Mouse (Mus musculus): Measurements from ENCODE around the gene Smpd3. TPM values are rescaled to one million over a fixed set of nuclear protein-coding genes. Genes with fewer than 3 reads are reported as not detected.
A peak's percentile ranks its signal among the peaks of the same experiment; 100 is the strongest.

The Smpd3 gene
- polyA plus RNA-seq, 1 experiment from 2014 or later = 0.49 TPM

DNA sequence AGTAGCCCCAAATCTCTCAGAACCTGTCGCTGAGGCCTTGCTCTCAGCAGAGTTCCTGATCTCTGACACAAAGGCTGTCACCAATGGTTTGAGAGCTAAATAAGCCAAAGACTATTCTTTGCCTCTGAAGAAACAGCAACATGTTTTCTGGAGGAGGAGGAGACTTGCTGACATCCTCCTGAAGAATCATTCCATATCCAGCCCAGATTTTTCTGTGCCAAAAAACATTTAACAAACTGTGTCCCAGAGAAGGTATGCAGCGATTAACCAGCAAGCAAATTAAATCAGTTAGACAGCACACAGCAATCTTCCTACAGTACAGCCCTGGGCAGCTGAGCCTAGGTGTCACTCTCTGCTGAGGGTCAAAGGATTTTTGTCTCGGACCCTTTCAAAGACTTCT lies 64.3 kb downstream of the Smpd3 start:
- Histone ChIP-seq H3K9ac (ENCODE audit: low read length) (no peak overlapping the region), H3K9me3 (ENCODE audit: control insufficient read depth, low read length) (no peaks in the 10 kb centered on the region), H3K27me3 (ENCODE audit: control insufficient read depth, insufficient read depth, low read length) (no peaks in the 10 kb centered on the region), H3K36me3 (ENCODE audit: control insufficient read depth, insufficient read depth, low read length) (no peaks in the 10 kb centered on the region), H3K4me3 (ENCODE audit: low read depth, low read length) (no peak overlapping the region), H3K4me1 (ENCODE audit: control insufficient read depth, insufficient read depth, low read length) (peaks cover 8% of the 10 kb centered on the region), H3K27ac (replicated peaks; ENCODE audit: low read depth, low read length) (no peak overlapping the region), H3K4me2 (ENCODE audit: low read depth, severe bottlenecking) (no peak overlapping the region)
- 87% methylated on average over 3 of the region's 3 CpGs for WGBS
- no peak for ATAC-seq (ENCODE audit: insufficient number of reproducible peaks, low FRiP score, low TSS enrichment, low read depth)
- DNase-seq (ENCODE audit: low spot score) = no peak

DNA sequence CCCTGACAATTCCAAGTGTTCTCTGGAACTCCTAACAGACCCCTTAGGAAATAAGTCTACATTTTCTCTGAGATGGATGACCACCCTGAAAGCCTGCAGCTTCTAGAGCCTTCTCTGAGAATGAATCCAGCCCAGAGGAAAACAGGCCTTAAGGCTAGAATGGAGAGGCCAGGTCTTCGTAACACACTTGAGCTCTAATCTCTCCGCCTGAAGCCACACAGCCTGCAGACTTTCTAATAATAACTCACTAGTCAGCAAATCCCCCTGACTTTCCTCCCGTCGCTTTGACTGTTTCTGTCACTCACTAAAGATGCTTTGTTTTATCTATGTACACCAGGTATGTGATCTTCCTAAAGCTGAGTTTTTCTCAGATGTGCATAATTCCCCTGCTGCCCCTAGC lies 66.4 kb downstream of the Smpd3 start:
- H3K36me3 ChIP-seq (ENCODE audit: control insufficient read depth, insufficient read depth, low read length) = no peaks in the 10 kb centered on the region
- peaks cover 8% of the 10 kb centered on the region for H3K4me1 ChIP-seq (ENCODE audit: control insufficient read depth, insufficient read depth, low read length)
- no peaks in the 10 kb centered on the region for H3K9me3 ChIP-seq (ENCODE audit: control insufficient read depth, low read length)
- no peak overlapping the region for H3K4me3 ChIP-seq (ENCODE audit: low read depth, low read length)
- no peak overlapping the region for H3K27ac ChIP-seq (replicated peaks; ENCODE audit: low read depth, low read length)
- DNase-seq (ENCODE audit: low spot score) (no peak), ATAC-seq (ENCODE audit: insufficient number of reproducible peaks, low FRiP score, low TSS enrichment, low read depth) (no peak)
- H3K9ac ChIP-seq (ENCODE audit: low read length) = no peak overlapping the region
- H3K27me3 ChIP-seq (ENCODE audit: control insufficient read depth, insufficient read depth, low read length) = no peaks in the 10 kb centered on the region
- WGBS = 71% methylated on average over 4 of the region's 4 CpGs
- H3K4me2 ChIP-seq (ENCODE audit: low read depth, severe bottlenecking) = no peak overlapping the region

DNA sequence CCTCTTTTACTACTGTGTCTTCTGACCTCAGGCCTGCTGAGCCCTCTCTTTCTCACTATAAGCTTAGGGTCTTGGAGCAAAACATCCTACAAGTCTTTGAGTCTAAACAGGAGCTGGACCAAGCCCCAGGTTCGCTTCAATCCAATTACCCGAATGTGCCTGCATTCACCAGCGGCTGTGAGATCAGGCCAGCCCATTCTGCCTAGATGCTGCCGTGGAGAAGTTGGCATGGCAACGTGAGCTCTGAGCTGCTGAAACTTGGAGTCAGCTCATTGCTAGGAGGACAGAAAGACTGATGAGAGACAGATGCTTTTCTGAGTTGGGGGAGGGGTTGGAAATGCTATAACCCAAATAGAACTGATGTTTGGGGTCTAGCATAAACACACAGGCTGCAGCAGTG lies 67.0 kb downstream of the Smpd3 start:
- no peak overlapping the region for H3K9ac ChIP-seq (ENCODE audit: low read length)
- H3K4me3 ChIP-seq (ENCODE audit: low read depth, low read length) = no peak overlapping the region
- no peaks in the 10 kb centered on the region for H3K27me3 ChIP-seq (ENCODE audit: control insufficient read depth, insufficient read depth, low read length)
- no peak overlapping the region for H3K4me2 ChIP-seq (ENCODE audit: low read depth, severe bottlenecking)
- H3K36me3 ChIP-seq (ENCODE audit: control insufficient read depth, insufficient read depth, low read length) = no peaks in the 10 kb centered on the region
- ATAC-seq (ENCODE audit: insufficient number of reproducible peaks, low FRiP score, low TSS enrichment, low read depth) (no peak), DNase-seq (ENCODE audit: low spot score) (peak; percentile 61)
- H3K4me1 ChIP-seq (ENCODE audit: control insufficient read depth, insufficient read depth, low read length) = peaks cover 8% of the 10 kb centered on the region
- no peak overlapping the region for H3K27ac ChIP-seq (replicated peaks; ENCODE audit: low read depth, low read length)
- 7% methylated on average over 5 of the region's 5 CpGs for WGBS
- no peaks in the 10 kb centered on the region for H3K9me3 ChIP-seq (ENCODE audit: control insufficient read depth, low read length)

DNA sequence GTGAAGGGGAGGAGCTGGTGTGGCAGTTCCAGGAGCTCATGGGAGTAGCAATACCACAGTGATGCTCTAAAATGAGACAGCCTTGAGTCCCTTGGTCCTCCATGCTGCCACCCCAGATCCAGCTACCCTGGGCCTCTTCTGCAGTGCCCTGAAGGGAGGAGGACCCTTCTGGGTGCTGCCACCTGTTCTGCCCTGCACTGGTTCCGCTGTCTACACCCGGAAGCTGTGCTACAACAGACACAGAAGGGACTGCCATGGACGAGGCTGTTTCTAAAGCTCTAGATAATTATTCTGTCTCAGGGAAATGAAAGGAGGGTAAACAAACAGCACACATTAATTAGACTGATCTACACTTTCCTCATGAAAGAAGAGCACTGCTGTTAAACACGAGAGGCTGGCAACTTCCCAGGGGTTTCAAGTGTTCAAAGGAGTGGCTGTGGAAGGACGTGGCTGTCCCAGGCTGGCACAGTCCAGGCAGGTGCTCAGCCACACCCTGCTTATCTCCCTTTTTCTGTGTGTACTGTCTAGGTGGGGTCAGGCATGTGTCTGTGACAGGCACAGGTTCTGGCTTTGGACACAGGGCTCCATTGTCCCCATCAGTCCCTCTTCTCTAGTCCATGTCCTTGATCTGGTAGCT lies 69.0 kb downstream of the Smpd3 start:
- no peak overlapping the region for H3K4me3 ChIP-seq (ENCODE audit: low read depth, low read length)
- no peaks in the 10 kb centered on the region for H3K9me3 ChIP-seq (ENCODE audit: control insufficient read depth, low read length)
- ATAC-seq (ENCODE audit: insufficient number of reproducible peaks, low FRiP score, low TSS enrichment, low read depth) = no peak
- no peak overlapping the region for H3K9ac ChIP-seq (ENCODE audit: low read length)
- H3K4me2 ChIP-seq (ENCODE audit: low read depth, severe bottlenecking) = no peak overlapping the region
- H3K27me3 ChIP-seq (ENCODE audit: control insufficient read depth, insufficient read depth, low read length) = no peaks in the 10 kb centered on the region
- no peak for DNase-seq (ENCODE audit: low spot score)
- no peak overlapping the region for H3K27ac ChIP-seq (replicated peaks; ENCODE audit: low read depth, low read length)
- no peaks in the 10 kb centered on the region; the same call in 1 of the 2 replicates for H3K36me3 ChIP-seq (ENCODE audit: control insufficient read depth, insufficient read depth, low read length)
- WGBS = 64% methylated on average over 5 of the region's 5 CpGs
- peaks cover 8% of the 10 kb centered on the region for H3K4me1 ChIP-seq (ENCODE audit: control insufficient read depth, insufficient read depth, low read length)

DNA sequence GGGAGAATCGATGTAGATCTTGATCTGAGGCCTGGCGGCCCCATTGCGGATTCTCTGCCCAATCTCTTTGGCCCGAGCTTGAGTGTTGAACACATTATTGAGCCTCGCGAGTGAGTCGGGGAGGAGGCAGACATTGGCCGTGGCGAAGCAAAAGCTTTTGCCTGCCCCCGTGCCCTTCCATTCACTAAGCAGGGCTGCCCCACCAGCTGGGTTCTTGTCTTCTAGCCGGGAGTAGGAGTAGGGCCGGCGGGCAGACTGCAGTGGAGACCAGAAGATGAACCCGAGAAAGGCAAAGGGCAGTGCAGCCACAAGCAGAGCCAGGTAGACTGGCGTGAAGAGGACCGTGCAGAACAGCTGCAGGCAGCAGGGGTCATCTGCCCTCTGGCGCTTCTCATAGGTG lies 72.4 kb downstream of the Smpd3 start:
- no peak overlapping the region for H3K4me2 ChIP-seq (ENCODE audit: low read depth, severe bottlenecking)
- no peaks in the 10 kb centered on the region; the same call in 1 of the 2 replicates for H3K36me3 ChIP-seq (ENCODE audit: control insufficient read depth, insufficient read depth, low read length)
- H3K4me3 ChIP-seq (ENCODE audit: low read depth, low read length) = no peak overlapping the region
- WGBS = 89% methylated on average over 17 of the region's 17 CpGs
- 0 out of 2 replicates have a peak, but pooled peaks cover 3% of the 10 kb centered on the region for H3K4me1 ChIP-seq (ENCODE audit: control insufficient read depth, insufficient read depth, low read length)
- no peaks in the 10 kb centered on the region for H3K27me3 ChIP-seq (ENCODE audit: control insufficient read depth, insufficient read depth, low read length)
- no peaks in the 10 kb centered on the region for H3K9me3 ChIP-seq (ENCODE audit: control insufficient read depth, low read length)
- DNase-seq (ENCODE audit: low spot score) (no peak), ATAC-seq (ENCODE audit: insufficient number of reproducible peaks, low FRiP score, low TSS enrichment, low read depth) (no peak)
- no peak overlapping the region for H3K27ac ChIP-seq (replicated peaks; ENCODE audit: low read depth, low read length)
- no peak overlapping the region for H3K9ac ChIP-seq (ENCODE audit: low read length)

DNA sequence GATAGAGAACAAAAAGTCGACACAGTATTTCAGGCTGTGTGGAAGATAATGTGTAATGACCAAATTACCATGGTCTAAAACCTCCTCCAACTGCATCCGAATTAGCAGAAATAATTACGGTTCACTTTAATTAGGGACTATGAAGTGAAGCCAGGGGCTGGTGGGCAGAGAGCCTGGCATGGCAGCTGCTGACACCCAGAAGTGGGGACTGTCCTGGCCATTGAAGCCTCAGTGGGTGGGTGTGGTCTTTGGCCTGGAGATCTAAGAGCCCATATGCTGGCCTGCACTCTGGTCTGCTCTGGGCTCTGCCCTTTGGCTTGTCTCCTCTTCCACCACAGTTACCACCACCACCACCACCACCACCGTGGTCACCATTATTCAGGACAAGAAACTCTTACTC lies 73.9 kb downstream of the Smpd3 start:
- no peaks in the 10 kb centered on the region for H3K9me3 ChIP-seq (ENCODE audit: control insufficient read depth, low read length)
- WGBS = 81% methylated on average over 4 of the region's 4 CpGs
- DNase-seq (ENCODE audit: low spot score) (no peak), ATAC-seq (ENCODE audit: insufficient number of reproducible peaks, low FRiP score, low TSS enrichment, low read depth) (no peak)
- peaks cover 3% of the 10 kb centered on the region for H3K36me3 ChIP-seq (ENCODE audit: control insufficient read depth, insufficient read depth, low read length)
- H3K27me3 ChIP-seq (ENCODE audit: control insufficient read depth, insufficient read depth, low read length) = no peaks in the 10 kb centered on the region
- no peak overlapping the region for H3K4me2 ChIP-seq (ENCODE audit: low read depth, severe bottlenecking)
- no peak overlapping the region for H3K9ac ChIP-seq (ENCODE audit: low read length)
- no peak overlapping the region for H3K27ac ChIP-seq (replicated peaks; ENCODE audit: low read depth, low read length)
- H3K4me1 ChIP-seq (ENCODE audit: control insufficient read depth, insufficient read depth, low read length) = no peaks in the 10 kb centered on the region
- H3K4me3 ChIP-seq (ENCODE audit: low read depth, low read length) = no peak overlapping the region

DNA sequence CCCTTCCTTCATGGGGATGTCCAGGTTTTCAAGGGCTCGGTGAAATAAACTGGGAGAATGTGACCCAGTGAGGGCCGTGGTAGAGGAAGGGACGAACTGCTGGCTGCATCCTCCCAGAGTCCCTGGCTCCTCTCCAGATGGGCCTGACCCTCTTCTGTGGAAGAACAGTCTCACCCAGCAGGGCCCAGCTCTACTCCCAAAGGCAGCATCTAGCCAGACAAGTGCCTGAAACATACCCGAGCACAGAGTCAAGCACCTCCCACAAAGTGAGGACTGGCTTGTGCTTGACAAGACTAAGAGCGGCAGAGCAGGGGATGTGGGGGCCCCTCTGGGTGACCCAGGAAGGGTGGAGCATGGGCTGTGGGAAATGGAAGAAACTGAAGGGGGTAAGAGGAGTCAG lies 75.4 kb downstream of the Smpd3 start:
- Histone ChIP-seq H3K9ac (ENCODE audit: low read length) (no peak overlapping the region), H3K27ac (replicated peaks; ENCODE audit: low read depth, low read length) (no peak overlapping the region), H3K9me3 (ENCODE audit: control insufficient read depth, low read length) (no peaks in the 10 kb centered on the region), H3K4me1 (ENCODE audit: control insufficient read depth, insufficient read depth, low read length) (no peaks in the 10 kb centered on the region), H3K36me3 (ENCODE audit: control insufficient read depth, insufficient read depth, low read length) (peaks cover 3% of the 10 kb centered on the region), H3K27me3 (ENCODE audit: control insufficient read depth, insufficient read depth, low read length) (no peaks in the 10 kb centered on the region), H3K4me3 (ENCODE audit: low read depth, low read length) (no peak overlapping the region), H3K4me2 (ENCODE audit: low read depth, severe bottlenecking) (no peak overlapping the region)
- ATAC-seq (ENCODE audit: insufficient number of reproducible peaks, low FRiP score, low TSS enrichment, low read depth) (no peak), DNase-seq (ENCODE audit: low spot score) (no peak)
- WGBS = 83% methylated on average over 5 of the region's 5 CpGs

DNA sequence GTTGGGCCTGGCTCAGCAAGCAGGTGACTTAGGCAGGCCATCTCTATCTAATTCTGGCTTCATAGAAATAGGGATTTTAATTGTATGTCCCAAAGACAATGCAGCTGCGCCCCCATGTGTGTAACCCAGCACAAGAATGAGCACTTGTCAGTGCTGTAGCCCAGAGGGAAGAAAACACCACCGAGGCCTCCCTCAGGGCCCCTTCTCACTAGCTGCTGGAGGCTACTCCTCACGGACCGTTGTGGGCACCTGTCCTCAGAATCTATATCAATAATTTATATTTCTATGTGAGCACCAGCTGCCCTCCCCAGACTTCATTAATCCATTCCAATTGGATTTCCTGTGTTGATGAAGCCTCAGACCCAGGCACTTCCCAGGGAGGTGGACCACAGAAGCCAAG lies 76.9 kb downstream of the Smpd3 start:
- Histone ChIP-seq H3K4me3 (ENCODE audit: low read depth, low read length) (no peak overlapping the region), H3K27me3 (ENCODE audit: control insufficient read depth, insufficient read depth, low read length) (no peaks in the 10 kb centered on the region), H3K4me1 (ENCODE audit: control insufficient read depth, insufficient read depth, low read length) (no peaks in the 10 kb centered on the region), H3K27ac (replicated peaks; ENCODE audit: low read depth, low read length) (no peak overlapping the region), H3K36me3 (ENCODE audit: control insufficient read depth, insufficient read depth, low read length) (peaks cover 3% of the 10 kb centered on the region), H3K9me3 (ENCODE audit: control insufficient read depth, low read length) (no peaks in the 10 kb centered on the region), H3K4me2 (ENCODE audit: low read depth, severe bottlenecking) (no peak overlapping the region), H3K9ac (ENCODE audit: low read length) (no peak overlapping the region)
- 94% methylated on average over 4 of the region's 4 CpGs for WGBS
- no peak for DNase-seq (ENCODE audit: low spot score)
- ATAC-seq (ENCODE audit: insufficient number of reproducible peaks, low FRiP score, low TSS enrichment, low read depth) = no peak

All from limb, embryonic 11.5 days (tissue).